Mouse (Mus musculus): ENCODE measurements around the gene Fbxo9. TPM values are rescaled to one million over a fixed set of nuclear protein-coding genes. Genes with fewer than 3 reads are reported as not detected.
A peak's percentile ranks its signal among the peaks of the same experiment; 100 is the strongest.

The Fbxo9 gene
- total and polyA plus RNA-seq, 3 experiments, result 14.3 to 24.2 (median 18.3) TPM

- no peak for TF ChIP-seq NRF1 (IDR thresholded peaks at IDR 0.05; ENCODE audit: low read depth, low read length)
- no peak for TF ChIP-seq ZKSCAN1 (IDR thresholded peaks at IDR 0.05; ENCODE audit: borderline replicate concordance, low read depth, low read length)
- no peak for TF ChIP-seq MYC (IDR thresholded peaks at IDR 0.05; ENCODE audit: low read depth, low read length)
- TF ChIP-seq HCFC1 (IDR thresholded peaks at IDR 0.05; ENCODE audit: low read depth, low read length), result peak; percentile 17; the same call in 1 of the 2 replicates
- peak; percentile 81 for TF ChIP-seq SMC3 (IDR thresholded peaks at IDR 0.05; ENCODE audit: low read depth, low read length)
- TF ChIP-seq SIN3A (IDR thresholded peaks at IDR 0.05; ENCODE audit: low read length), result peak; percentile 69; the same call in 1 of the 2 replicates
- 0 out of 2 replicates have a peak, but pooled peaks have one; percentile 5 for TF ChIP-seq BHLHE40 (IDR thresholded peaks at IDR 0.05; ENCODE audit: low read depth, low read length)
- TF ChIP-seq USF1 (IDR thresholded peaks at IDR 0.05; ENCODE audit: low read depth, low read length), result no peak
- TF ChIP-seq RCOR1 (conservative IDR thresholded peaks at IDR 0.05; ENCODE audit: low read depth, low read length), result no peak
- TF ChIP-seq MEF2A (IDR thresholded peaks at IDR 0.05; ENCODE audit: borderline replicate concordance, low read depth, low read length), result 0 out of 2 replicates have a peak, but pooled peaks have one; percentile 12
Measured at GRCm38 (mm10) chr9:78038755-78039489, 69.9 kb downstream of the Fbxo9 start (continued).

- Histone ChIP-seq H3K4me3 (replicated peaks in 1 of 3; ENCODE audit: low read depth in 2 of 3, low read length in 2 of 3, poor library complexity in 1 of 3) (no peak overlapping the region), H3K27me3 (replicated peaks) (peaks cover 14% of the 10 kb centered on the region), H3K4me2 (ENCODE audit: insufficient read depth, low read depth, poor library complexity, severe bottlenecking) (no peak overlapping the region), H3K9ac (ENCODE audit: insufficient read depth, low read depth) (no peak overlapping the region), H3K27ac (ENCODE audit: insufficient read depth, low read depth) (no peak overlapping the region), H3K79me2 (replicated peaks; ENCODE audit: control insufficient read depth, extremely low read depth, insufficient read depth, poor library complexity, severe bottlenecking) (no peaks in the 10 kb centered on the region), H3K9me3 (replicated peaks; ENCODE audit: low read length) (no peaks in the 10 kb centered on the region), H3K36me3 (replicated peaks in 1 of 2; ENCODE audit: control insufficient read depth in 1 of 2, insufficient read depth in 1 of 2, low read length in 1 of 2) (no peaks in the 10 kb centered on the region), H3K4me1 (ENCODE audit: control insufficient read depth in 1 of 2, insufficient read depth in 2 of 2) (peaks cover 8 to 9% of the 10 kb centered on the region in 2 experiments)
- in situ Hi-C loops (cut with MboI; ENCODE audit: low pct_ligation_motif_present, low pct_unique_long_range_greater_than_20kb, low sequenced_read_pairs) (loop anchor here (25.0 kb wide), 1 partner anchor 374 kb away; no protein-coding TSS in a partner anchor), dilution Hi-C loops (cut with MboI; ENCODE audit: extremely low pct_ligation_motif_present, extremely low pct_unique_long_range_greater_than_20kb, low sequenced_read_pairs) (no loop called here)
- DNase-seq (ENCODE audit: extremely low read depth), result no peak
- TF ChIP-seq USF1 (IDR thresholded peaks at IDR 0.05; ENCODE audit: low read depth, low read length), result no peak
- no peak for TF ChIP-seq SMC3 (IDR thresholded peaks at IDR 0.05; ENCODE audit: low read depth, low read length)
- no peak for TF ChIP-seq KAT2A (IDR thresholded peaks at IDR 0.05; ENCODE audit: insufficient replicate concordance, low read length)
- TF ChIP-seq UBTF (IDR thresholded peaks at IDR 0.05; ENCODE audit: low read depth, low read length), result no peak
- TF ChIP-seq E2F4 (IDR thresholded peaks at IDR 0.05; ENCODE audit: insufficient replicate concordance, low read depth, low read length), result no peak
- TF ChIP-seq NELFE (IDR thresholded peaks at IDR 0.05; ENCODE audit: low read depth, low read length), result no peak
- no peak for TF ChIP-seq ZKSCAN1 (IDR thresholded peaks at IDR 0.05; ENCODE audit: borderline replicate concordance, low read depth, low read length)
- no peak for TF ChIP-seq MAZ (IDR thresholded peaks at IDR 0.05; ENCODE audit: low read depth, low read length)
Measured at GRCm38 (mm10) chr9:78035831-78036230, 73.0 kb downstream of the Fbxo9 start.

DNA sequence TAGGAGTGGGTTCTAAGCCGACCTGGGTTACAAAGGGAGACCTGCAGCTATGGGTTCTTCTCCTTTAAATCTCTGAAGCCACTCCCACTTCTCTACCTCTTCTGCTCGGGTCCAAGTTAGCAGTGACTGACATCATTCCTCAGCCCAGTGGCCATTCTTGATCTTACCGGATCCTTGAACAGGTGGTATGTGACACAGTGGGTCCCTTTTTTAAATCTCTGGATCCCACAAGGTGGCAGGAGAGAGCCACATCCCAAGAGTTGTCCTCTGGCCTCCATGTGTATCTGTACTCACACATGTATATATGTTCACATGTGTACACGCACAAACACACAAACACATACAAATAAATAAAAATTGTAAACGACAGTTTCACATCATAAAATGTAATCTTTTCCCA lies 73.6 kb downstream of the Fbxo9 start:
- in situ Hi-C loops (cut with MboI; ENCODE audit: low pct_ligation_motif_present, low pct_unique_long_range_greater_than_20kb, low sequenced_read_pairs) (loop anchor here (25.0 kb wide), 1 partner anchor 373 kb away; no protein-coding TSS in a partner anchor), dilution Hi-C loops (cut with MboI; ENCODE audit: extremely low pct_ligation_motif_present, extremely low pct_unique_long_range_greater_than_20kb, low sequenced_read_pairs) (no loop called here)
- no peaks in the 10 kb centered on the region for H3K79me2 ChIP-seq (replicated peaks; ENCODE audit: control insufficient read depth, extremely low read depth, insufficient read depth, poor library complexity, severe bottlenecking)
- peaks cover 8 to 9% of the 10 kb centered on the region in 2 experiments for H3K4me1 ChIP-seq (ENCODE audit: control insufficient read depth in 1 of 2, insufficient read depth in 2 of 2)
- H3K36me3 ChIP-seq (replicated peaks in 1 of 2; ENCODE audit: control insufficient read depth in 1 of 2, insufficient read depth in 1 of 2, low read length in 1 of 2), result no peaks in the 10 kb centered on the region
- TF ChIP-seq RAD21 (IDR thresholded peaks at IDR 0.05; ENCODE audit: low read depth, low read length) (peak; percentile 22), SMC3 (IDR thresholded peaks at IDR 0.05; ENCODE audit: low read depth, low read length) (peak; percentile 24; the same call in 1 of the 2 replicates), CTCF (conservative IDR thresholded peaks at IDR 0.05 in 1 of 2, IDR thresholded peaks at IDR 0.05 in 1 of 2; ENCODE audit: low read depth in 2 of 2, low read length in 2 of 2) (peak in 1 of 2 experiments; percentile 51; a peak in 2 of 4 replicates), USF1 (IDR thresholded peaks at IDR 0.05; ENCODE audit: low read depth, low read length) (no peak)
- DNase-seq (ENCODE audit: extremely low read depth), result no peak
- H3K27me3 ChIP-seq (replicated peaks), result peaks cover 14% of the 10 kb centered on the region
- no peaks in the 10 kb centered on the region for H3K9me3 ChIP-seq (replicated peaks; ENCODE audit: low read length)
- no peak overlapping the region for H3K4me2 ChIP-seq (ENCODE audit: insufficient read depth, low read depth, poor library complexity, severe bottlenecking)
- H3K4me3 ChIP-seq (replicated peaks in 1 of 3; ENCODE audit: low read depth in 2 of 3, low read length in 2 of 3, poor library complexity in 1 of 3), result no peak overlapping the region
- no peak overlapping the region for H3K9ac ChIP-seq (ENCODE audit: insufficient read depth, low read depth)
- H3K27ac ChIP-seq (ENCODE audit: insufficient read depth, low read depth), result no peak overlapping the region

All from CH12.LX (cell line).